Mouse (Mus musculus) kidney, postnatal 36 days (tissue): ENCODE measurements around the gene Epm2a.
A peak's percentile ranks its signal among the peaks of the same experiment; 100 is the strongest.

Experiments used
- DNase-seq, 2 experiments: peaks; one replicate each; pipeline ENCODE4 v3.0.0; 2021 to 2022; ENCODE audit warnings: mixed read lengths in 2 of 2

Epm2a gene

DNA sequence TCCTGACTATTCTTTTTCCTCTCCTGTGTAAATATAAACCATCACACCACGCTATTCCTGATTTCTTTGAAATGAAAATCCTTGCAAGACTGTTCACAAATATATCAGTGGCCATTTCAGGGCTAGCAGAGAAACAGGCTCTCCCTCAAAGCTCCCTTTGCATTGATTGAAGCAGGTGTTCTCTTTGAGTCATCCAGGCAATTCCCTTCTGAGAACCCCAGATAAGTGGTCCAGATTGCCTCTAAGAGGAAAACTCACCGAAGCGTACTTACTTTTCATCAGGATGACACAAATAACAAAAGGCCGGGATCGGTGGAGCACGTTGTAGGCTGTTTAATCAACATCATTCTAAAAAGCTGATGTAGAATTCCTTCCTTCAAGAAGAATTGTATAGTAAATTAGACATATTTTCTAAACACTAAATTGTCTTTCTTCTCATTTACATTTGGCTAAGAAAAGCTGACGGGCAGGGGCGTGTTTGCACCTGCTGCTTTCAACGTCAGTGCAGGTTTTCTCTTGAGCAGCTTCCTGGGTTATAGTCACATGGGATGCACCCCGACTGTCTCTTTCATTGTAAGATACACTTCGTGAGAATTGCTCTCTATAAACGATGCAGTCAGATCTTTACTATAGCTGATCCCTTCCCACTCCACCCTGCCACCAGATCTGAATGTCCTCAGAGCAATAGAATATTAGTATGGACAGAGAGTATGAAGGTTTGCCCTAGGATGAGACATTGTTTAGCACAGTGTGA, 86.0 kb downstream of the Epm2a start:
- DNase-seq: no peak

DNA sequence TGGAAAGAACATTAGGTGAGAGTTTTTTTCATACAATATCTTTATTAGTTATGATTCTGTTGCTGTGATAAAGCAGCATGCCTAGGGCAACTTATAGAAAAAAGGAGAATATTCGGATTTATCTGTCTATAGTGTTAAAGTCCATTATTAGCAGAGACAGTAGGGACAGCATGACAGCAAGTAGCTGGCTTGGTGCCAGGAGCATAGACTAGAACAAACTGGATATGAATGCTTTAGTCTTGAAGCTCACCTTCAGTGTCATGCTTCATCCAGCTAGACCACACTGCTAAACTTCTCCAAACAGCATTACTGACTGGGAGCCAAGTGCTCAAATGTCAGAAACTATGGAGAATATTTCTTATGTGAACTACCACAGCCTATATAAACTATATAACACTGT, 93.8 kb downstream of the Epm2a start:
- peak in 1 of 2 experiments; percentile 29 for DNase-seq

DNA sequence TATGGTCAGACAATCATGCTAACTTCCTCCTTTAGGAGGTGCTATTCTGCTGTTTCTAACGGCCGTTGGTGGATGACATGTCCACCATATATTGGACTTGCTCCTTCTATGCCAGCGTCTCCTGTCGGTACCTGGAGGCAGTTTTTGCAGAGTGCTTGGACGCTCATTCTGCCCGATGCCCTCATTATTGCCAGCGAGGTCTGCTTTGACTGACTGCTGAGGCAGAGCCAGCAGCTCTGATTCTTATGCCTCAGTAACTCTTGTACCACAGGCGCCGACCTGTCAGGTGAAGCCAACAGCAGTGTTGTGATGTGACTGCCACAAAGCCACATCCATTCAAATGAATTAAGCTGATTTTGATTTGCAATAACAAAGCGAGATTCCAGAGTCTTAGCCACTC, 95.3 kb downstream of the Epm2a start:
- no peak for DNase-seq

DNA sequence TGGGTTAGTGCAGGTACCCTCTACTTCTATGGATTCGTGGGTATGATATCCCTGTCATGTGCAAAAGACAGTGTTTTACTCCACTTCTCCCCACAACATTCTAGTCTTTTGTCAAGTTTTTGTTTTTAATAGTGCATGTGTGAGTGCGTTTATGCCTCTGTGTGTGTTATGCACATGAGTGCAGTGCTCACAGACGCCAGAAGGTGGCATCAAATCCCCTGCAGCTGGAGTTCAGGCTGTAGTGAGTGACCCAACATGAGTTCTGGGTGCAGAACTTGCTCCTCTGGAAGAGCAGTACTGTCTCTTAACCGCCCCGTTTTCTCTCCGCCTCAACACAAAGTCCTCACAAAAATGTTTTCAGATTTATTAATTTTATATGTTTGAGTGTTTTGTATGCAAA, 96.1 kb downstream of the Epm2a start:
- DNase-seq: no peak

DNA sequence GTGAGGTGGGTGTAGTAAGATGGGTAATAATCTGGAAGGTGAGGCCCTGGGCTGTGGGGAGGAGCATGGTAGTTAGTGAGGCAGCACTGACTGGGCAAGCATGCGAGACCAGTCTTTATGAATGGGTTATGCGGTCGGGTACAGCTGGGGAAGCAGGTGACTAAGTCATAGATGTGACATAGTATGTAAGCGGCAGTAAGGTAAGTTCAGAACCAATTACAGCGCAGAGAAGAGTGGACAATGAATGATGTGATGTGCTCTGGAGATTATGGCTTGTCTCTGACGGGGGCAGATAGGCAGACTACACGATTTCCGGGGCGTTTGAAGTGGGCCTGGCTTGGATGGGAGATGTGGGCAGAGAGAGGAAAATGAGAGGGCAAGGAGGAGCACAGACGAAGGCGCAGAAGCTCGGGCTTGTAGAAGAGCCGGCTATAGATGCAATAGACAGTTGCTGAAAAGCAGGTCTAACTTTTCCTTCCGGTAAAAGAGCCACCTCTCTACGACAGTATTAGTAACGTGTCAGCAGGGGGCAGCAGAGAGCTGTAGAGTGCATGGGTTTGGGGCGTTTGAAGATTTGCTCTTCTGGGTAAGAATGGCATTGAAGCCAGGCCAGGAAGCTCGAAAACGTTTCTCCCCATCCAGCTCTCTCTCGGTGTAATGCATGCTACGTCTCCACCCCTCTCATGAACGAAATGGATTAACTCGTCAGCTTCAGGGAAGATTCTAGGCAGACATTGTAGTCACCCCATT, 106.5 kb downstream of the Epm2a start:
- DNase-seq: peak; percentile 67 to 92

DNA sequence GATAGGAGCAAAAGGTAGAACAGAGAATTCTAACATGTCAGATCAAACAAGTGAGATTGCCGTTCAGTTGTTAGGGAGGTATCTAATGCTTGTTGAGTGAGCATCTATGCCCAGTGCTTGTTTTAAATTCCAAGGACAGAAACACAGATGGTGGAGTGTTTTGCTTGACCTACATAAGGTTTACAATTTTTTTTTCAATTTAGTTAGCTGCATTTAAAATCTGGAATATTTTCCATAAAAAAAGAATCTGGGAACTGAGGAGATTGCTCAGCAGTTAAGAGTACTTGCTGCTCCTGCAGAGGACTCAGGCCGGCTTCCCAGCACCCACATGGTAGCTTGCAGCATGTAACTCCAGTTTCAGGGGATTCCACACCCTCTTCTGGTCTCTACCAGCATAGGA, 109.3 kb downstream of the Epm2a start:
- no peak for DNase-seq

DNA sequence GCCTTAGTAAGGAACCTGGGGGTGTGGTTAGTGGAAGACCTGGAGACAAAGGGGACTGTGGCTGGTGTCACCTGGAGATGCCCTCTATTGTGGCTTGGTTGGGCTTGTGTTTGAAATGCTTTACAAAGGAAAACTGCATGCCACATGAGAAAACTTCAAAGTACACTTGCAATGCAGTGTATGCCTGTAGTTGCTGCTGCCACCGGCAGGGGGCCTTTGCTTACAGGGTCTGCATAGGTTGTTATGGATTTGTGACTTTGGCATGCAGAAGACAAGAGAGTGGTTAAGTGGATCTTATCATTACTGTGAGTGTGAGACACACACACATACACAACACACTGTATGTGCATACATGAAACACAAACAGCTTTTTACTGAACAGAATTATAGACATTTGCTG, 114.2 kb downstream of the Epm2a start:
- DNase-seq: peak in 1 of 2 experiments; percentile 17

DNA sequence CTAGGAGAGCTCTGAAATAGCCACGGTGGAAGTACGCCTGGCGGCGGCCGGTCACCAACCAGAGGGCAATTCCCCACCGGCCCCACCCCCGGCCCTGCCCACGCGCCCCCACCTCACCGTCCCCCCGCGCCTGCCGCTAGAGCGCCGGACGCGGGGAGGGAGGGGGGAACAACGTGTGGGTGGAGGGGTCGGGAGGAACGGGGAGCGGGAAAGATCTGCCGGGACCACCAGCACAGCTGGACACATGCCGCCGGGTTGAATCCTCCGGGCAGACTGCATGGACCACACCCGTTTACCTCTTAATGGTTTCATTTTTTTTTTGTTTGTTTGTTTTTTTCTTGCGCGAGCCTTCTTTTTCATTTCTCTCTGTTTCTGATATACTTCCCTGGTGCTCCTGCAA, 148.8 kb downstream of the Epm2a start:
- peak; percentile 20 to 72 for DNase-seq
